Mouse (Mus musculus): ENCODE measurements at regions not wholly inside any gene's neighbourhood (a gene's known extent, or its start where the extent isn't known, plus 50 kb on each side); places are given as distances from the start of the nearest gene placed in this dataset.

GRCm38 (mm10) chr1:99237214-99237613 lies 535.4 kb upstream of the Cntnap5b start:
- no peak overlapping the region for H3K4me3 ChIP-seq
- WGBS = 64% methylated on average over 2 of the region's 2 CpGs
- H3K36me3 ChIP-seq = no peaks in the 10 kb centered on the region
- H3K27me3 ChIP-seq = no peaks in the 10 kb centered on the region
- ATAC-seq (ENCODE audit: low read depth) = no peak
- H3K9ac ChIP-seq = no peak overlapping the region
- H3K4me2 ChIP-seq = no peak overlapping the region
- no peaks in the 10 kb centered on the region for H3K4me1 ChIP-seq (replicated peaks)
- H3K9me3 ChIP-seq = no peaks in the 10 kb centered on the region
- no peak overlapping the region for H3K27ac ChIP-seq (replicated peaks)

GRCm38 (mm10) chr1:99285612-99286011 lies 487.0 kb upstream of the Cntnap5b start:
- Histone ChIP-seq H3K27me3 (no peaks in the 10 kb centered on the region), H3K4me1 (replicated peaks) (no peaks in the 10 kb centered on the region), H3K4me2 (no peak overlapping the region), H3K4me3 (no peak overlapping the region), H3K36me3 (no peaks in the 10 kb centered on the region), H3K27ac (replicated peaks) (no peak overlapping the region), H3K9me3 (no peaks in the 10 kb centered on the region), H3K9ac (no peak overlapping the region)
- ATAC-seq (ENCODE audit: low read depth) = no peak

- 91% methylated on average over 3 of the region's 3 CpGs for WGBS
- Histone ChIP-seq H3K27me3 (no peaks in the 10 kb centered on the region), H3K4me2 (no peak overlapping the region), H3K9ac (no peak overlapping the region), H3K4me3 (no peak overlapping the region), H3K27ac (replicated peaks) (no peak overlapping the region), H3K4me1 (replicated peaks) (no peaks in the 10 kb centered on the region), H3K9me3 (no peaks in the 10 kb centered on the region), H3K36me3 (no peaks in the 10 kb centered on the region)
- no peak for ATAC-seq (ENCODE audit: low read depth)
Observed at GRCm38 (mm10) chr1:99287834-99288233, 484.7 kb upstream of the Cntnap5b start.

- Histone ChIP-seq H3K27ac (replicated peaks) (no peak overlapping the region), H3K36me3 (no peaks in the 10 kb centered on the region), H3K27me3 (no peaks in the 10 kb centered on the region), H3K4me2 (no peak overlapping the region), H3K4me3 (no peak overlapping the region), H3K9me3 (no peaks in the 10 kb centered on the region), H3K4me1 (replicated peaks) (no peaks in the 10 kb centered on the region), H3K9ac (no peak overlapping the region)
- ATAC-seq (ENCODE audit: low read depth) = no peak
- WGBS = 90% methylated on average over 2 of the region's 2 CpGs
Observed at GRCm38 (mm10) chr1:99299139-99299538, 473.4 kb upstream of the Cntnap5b start.

GRCm38 (mm10) chr1:99317043-99317709 lies 455.4 kb upstream of the Cntnap5b start:
- Histone ChIP-seq H3K4me1 (replicated peaks) (no peaks in the 10 kb centered on the region), H3K4me3 (no peak overlapping the region), H3K4me2 (no peak overlapping the region), H3K9ac (no peak overlapping the region), H3K27ac (replicated peaks) (no peak overlapping the region), H3K36me3 (no peaks in the 10 kb centered on the region), H3K9me3 (no peaks in the 10 kb centered on the region), H3K27me3 (no peaks in the 10 kb centered on the region)
- 40% methylated on average over 3 of the region's 3 CpGs for WGBS
- ATAC-seq (ENCODE audit: low read depth) = no peak

- Histone ChIP-seq H3K27me3 (no peaks in the 10 kb centered on the region), H3K4me2 (no peak overlapping the region), H3K9me3 (no peaks in the 10 kb centered on the region), H3K4me1 (replicated peaks) (no peaks in the 10 kb centered on the region), H3K4me3 (no peak overlapping the region), H3K27ac (replicated peaks) (no peak overlapping the region), H3K36me3 (no peaks in the 10 kb centered on the region), H3K9ac (no peak overlapping the region)
- 40% methylated on average over 4 of the region's 4 CpGs for WGBS
- ATAC-seq (ENCODE audit: low read depth) = 0 out of 2 replicates have a peak, but pooled peaks have one; percentile 56
Observed at GRCm38 (mm10) chr1:99317710-99318066, 454.9 kb upstream of the Cntnap5b start.
